Mouse (Mus musculus) left cerebral cortex, postnatal 10 days (tissue): ENCODE results near the gene Yod1. TPM values are rescaled to one million over a fixed set of nuclear protein-coding genes. Genes with fewer than 3 reads are reported as not detected.
A peak's percentile ranks its signal among the peaks of the same experiment; 100 is the strongest.

ENCODE experiments used
- DNase-seq, 2 experiments: peaks; one replicate each; pipeline ENCODE4 v3.0.0; 2021 to 2022; ENCODE audit warnings: low spot score in 2 of 2, mixed read lengths in 1 of 2; ENCODE audit errors: extremely low spot score in 1 of 2
- intact Hi-C: fragments of 180-260 bp; cut with DNase I; formaldehyde crosslinking; loops from one replicate; pipeline ENCODE4 v1.15.1; 2025
- total RNA-seq, 2 experiments: library from RNA; stranded (reverse); gene quantifications; 2 replicates each; pipeline ENCODE4 v1.2.3; 2021

The Yod1 gene
- 10 to 100 TPM; 10.3 to 10.4 TPM for total RNA-seq

DNA sequence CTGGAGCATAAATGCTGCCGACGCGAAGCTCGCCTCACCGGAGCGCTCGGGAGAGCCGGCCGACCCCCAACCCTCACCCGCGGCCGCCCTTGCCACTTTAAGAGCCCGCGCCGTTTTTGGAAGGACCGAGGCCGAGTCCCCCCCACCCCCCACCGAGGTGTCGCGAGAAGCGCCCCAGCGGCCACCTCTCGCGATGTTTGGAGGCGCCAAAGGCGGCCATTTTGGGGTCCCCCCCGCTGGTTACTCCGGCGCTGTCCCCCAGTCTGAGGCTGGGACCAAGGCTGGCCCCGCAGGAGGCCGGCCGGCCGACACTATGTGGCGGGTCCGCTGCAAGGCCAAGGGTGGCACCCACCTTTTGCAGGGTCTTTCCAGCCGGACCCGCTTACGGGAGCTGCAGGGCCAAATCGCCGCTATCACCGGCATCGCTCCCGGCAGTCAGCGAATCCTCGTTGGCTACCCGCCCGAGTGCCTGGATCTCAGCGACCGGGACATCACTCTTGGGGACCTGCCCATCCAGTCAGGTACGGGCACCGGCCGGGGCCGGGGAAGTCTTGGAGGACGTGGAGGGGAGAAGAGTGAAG, at the start of gene Yod1:
TSS of gene Yod1 (plus strand) at position 37 of the 581 bp plus-strand sequence.
- intact Hi-C loops: no loop called here
- peak; percentile 81 to 96 for DNase-seq

DNA sequence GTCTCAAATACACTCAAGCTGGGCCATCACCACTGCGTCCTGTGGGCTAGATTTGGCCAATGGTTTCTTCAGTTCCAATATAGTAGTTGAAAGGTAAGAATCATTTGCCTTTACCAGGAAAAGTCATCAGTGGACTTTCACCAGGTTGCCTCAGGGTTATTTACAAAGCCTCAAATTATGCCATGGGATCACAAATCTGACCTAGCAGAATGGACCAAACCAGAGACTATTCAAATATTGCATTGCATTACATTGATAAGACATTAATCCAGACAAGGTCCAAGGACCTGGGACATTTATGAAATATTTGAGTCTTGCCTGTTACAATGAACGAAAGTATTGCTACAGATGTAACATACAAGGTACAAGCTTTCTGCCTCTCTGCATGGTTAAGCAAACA, 38.6 kb upstream of the Yod1 start:
- no peak for DNase-seq
- intact Hi-C loops: no loop called here

DNA sequence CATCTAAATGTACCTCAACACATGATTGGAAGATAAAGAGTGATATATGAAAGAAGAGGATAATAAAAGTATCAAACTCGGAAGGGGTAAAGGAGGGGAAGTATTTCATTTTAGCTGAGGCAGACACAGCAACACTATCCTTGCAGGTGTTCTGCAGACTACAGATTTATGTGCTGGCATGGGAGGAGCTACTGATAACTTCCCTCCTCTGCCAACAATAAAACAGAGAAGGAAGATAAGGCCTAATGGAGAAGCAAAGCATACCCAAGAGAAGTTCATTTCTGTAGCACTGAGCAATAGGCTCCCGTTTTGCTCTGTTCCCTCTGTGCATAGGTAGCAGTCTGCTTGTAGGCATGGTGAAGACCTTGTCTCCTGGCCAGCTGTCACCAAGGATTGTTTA, 36.1 kb upstream of the Yod1 start:
- DNase-seq: no peak
- intact Hi-C loops: no loop called here

DNA sequence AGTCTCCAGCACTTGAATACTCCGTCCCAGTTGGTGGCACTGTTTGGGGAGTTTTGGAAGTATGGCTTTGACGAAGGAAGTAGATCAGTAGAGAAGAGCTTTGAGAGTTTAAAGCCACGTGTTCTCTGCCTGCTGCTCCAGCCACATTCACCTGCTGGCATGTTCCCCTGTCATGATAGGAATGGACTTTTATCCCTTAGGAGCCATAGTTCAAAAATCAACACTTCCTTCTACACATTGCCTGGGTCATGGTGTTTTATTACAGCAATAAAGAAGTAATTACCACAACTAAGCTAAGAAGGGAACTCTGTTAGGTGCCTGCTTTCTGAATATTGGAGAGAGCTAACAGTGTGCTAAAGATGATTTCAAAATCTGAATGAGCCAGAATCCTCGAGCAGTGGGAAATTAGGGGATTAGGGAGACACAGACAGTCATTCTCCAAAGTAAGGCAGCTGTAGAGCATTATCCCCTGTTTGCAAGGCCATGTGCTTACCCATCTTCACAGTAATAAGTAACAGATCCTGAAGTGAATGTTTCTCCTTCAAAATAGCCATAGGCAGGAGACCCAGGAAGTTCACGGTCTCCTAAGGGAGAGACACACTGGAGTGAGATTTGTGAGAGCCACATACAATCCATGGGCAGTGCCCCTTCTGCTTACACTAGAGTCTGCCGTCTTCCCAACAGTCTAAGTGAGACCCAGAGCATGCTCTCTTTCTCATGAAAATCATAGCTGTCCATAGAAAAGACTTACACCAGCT, 35.3 kb upstream of the Yod1 start:
- DNase-seq: no peak
- intact Hi-C loops: no loop called here

DNA sequence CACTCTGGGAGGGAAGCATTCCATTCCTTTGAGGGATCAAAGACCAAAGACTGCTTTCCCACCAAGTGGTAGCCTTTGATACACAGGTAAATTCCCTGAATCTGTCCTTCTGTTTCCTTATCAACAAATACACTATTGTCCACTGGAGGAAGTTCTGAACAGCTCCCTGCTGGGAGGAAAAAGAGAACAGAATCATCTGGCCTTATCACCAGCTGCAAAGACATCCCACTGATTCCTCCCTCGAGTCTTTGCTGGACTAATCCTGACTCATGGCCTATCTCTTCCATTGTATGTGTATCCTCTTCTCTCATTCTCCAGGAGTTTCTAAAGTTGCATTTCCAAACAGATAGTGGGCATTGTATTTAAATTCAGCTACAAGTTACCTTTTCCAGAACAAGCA, 33.2 kb upstream of the Yod1 start:
- intact Hi-C loops: no loop called here

DNA sequence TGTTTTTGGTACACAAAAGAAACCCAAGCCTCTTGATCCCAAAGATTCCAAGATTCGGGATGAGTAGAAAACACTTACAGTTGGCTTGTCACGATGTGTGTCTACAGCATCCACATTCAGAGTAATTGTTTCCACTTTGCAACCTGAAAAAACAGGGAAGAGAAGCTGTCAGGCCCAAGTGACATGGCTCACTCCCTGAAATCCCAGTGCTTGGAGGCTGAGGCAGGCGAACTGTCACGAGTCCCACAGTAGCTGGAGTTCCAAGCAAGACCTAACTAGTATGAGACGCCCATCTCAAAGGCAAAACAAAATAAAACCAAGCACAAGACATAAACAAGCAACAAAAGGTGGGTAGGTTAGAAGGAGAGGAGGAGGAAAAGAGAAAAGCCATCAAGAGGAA, 18.5 kb upstream of the Yod1 start:
- intact Hi-C loops: no loop called here
- DNase-seq: no peak

More for the DNA sequence above, 33.2 kb upstream of the Yod1 start:
- no peak for DNase-seq

DNA sequence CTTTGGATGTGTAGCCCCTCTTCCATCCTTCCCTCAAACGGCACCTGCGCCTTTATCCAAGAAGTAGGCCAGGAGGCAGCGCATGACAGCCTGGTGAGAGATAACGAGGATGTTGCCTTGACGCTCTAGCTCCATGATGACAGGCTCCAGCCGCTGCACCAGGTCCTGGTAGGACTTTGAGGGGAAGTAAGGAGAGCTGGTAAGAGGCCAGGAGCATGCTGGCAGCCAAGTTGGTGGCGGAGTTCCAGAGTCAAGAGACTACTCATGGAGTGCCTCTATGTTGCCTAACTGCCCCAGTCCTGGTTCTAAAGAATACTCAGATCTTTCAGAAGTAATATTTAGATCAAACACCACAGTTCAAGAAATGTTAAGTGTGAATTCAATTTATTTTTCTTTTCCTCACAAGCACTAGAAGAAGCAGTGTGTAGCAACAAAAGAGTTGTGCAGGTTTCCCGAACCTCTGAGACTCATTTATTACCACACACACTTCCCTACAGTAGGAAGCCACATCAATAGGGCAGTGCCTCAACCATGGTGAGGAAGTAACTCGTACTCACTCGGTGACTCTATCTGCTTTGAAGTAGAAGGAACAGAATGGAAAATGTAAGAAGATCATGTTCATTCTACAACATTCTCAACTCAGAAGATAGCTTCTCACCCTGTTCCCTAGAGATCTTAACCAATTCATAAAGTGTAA, 17.0 kb upstream of the Yod1 start:
- DNase-seq: peak; percentile 28 to 46
- intact Hi-C loops: loop anchor here (5.0 kb wide), 1 partner anchor 352 kb away; no protein-coding TSS in a partner anchor

DNA sequence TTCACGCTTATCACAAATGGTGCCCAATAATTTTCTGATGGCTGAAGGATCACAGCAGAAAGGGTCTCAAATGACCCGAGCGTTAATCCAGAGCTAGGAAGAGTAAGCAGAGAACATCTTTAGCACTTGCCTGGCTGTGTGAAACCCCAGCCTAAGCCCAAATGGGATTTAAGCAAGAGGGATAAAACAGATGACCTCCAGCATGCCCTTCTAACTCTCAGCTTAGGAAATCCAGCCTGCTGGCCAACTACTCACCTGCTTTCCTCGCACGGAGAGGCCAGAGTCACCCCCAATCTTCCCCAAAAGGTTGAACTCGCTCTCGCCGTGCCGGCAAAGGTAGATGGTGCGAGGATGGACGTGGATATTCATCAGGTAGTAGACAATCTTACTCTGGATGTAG, 15.2 kb upstream of the Yod1 start:
- DNase-seq: no peak
- intact Hi-C loops: loop anchor here (5.0 kb wide), 1 partner anchor 350 kb away; no protein-coding TSS in a partner anchor

DNA sequence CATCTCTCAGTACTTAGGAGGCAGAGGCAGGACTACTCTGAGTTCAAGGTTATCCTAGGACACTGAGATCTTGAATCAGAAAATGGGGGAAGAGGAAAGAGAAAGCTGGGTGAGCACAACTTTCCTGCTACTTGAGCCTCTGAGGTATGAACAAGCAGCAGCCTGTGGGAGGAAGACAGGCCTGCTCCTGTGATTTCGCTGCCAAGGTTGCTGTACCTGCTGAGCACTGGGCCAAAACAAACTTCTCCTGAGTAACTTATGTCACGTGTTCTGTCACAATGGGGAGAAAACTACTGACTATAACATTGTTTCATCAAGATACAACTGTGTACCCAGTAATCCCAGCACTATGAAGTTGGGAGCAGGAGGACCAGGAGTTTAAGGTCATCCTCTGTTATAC, 13.5 kb upstream of the Yod1 start:
- intact Hi-C loops: loop anchor here (5.0 kb wide), 1 partner anchor 349 kb away; no protein-coding TSS in a partner anchor
- no peak for DNase-seq

DNA sequence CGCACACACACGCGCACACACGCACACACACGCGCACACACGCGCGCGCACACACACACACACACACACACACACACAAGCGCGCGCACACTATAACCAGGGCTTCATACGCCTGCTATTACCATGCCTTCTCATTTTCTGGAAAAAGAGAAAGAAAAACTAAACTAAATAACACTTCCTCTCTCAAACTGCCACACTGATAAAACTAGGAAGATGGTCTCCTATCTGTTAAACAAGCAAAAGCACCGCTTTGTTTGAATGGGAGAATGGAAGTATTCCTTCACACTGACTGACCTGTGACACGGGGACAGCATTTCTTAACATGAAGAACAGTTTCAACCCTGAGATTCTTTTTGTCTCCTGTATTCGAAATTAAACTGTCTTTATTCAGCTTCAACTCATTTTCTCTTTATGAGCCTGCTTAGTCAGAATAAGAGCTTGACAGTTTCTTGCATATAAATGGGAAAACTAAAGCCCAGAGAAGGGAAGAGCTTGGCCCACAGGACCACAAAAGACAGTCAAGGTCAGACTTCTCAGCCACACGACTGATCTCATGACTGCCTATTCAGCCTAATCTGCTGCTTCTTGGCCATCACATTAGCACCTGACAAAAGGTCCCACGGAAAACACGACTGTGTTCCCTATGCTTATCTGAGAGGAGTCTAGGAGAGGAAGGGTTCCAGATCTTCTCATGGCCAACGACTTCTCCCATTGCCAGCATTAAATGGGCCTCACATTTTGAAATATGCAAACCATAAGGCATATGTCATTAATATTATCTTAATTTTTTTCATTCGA, 6.6 kb upstream of the Yod1 start:
- intact Hi-C loops: no loop called here
- DNase-seq: no peak

DNA sequence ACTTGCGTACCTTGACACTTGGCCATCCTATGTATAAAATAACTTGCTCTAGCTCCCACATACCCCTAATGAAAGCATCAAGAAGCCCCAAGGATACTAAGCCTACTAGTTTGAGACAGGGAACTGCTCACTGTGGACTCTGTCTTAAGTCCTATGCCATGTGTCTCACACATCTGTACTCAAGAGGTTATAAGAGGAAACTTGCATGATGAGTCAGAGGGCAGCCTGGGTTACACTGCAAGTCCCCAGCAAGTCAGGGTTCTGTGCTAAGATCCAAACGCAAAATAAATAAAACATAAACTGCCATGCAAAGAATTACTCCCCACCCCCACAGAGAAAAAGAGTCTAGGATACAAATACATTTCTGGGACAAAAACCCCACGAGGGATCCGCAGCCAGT, 3.1 kb upstream of the Yod1 start:
- intact Hi-C loops: no loop called here

DNA sequence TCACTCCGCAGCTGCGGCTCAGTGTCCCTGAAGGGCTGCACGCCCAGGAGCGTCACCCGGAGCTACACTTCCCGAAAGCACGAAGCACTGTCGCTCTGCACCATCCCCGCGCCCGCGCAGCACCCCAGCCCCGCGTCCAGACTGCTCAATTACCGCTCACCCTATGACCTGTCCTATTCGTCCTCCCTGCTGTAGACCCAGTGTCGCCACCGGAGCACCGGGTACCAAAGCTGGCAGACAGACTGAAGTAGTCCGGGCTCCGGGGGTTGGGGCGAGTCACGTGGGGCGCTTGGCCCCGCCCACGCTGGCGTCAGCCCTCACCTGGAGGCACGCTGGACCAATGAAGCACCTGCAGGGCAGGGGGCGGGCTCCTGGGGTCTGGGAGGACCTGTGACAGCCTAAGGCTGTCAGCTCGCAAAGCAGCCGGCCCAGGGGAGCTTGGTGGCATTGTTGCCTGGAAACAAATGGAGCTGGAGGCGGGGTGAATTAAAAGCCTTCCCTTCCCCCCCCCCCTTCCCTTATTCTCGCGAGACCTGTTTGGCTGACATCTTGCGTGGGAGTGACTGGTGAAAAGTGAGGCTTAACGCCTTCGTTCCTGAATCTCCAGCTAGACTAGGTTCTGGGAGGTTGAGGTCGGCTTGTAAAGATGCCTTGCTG, 1.4 kb upstream of the Yod1 start, which contains the start of gene Gm29427:
TSS of gene Gm29427 (minus strand) at position 239 of the 657 bp plus-strand sequence.
- peak; percentile 89 to 93 for DNase-seq
- intact Hi-C loops: no loop called here

More for the DNA sequence above, 3.1 kb upstream of the Yod1 start:
- DNase-seq: no peak

DNA sequence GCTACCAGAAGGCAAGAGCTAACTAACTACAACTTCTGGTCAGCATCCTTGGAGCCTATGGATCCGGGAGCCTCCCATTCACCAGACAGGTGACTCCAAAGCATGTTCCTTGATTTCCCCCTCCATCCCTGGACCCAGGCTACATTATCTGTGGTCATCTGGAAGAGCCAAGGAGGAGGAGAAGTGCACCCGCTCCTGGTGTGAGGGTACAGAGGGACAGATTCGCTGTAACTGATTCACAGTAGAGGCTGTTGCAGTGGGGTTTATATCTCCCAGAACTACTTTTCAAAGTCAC, 962 bp upstream of the Yod1 start:
- intact Hi-C loops: no loop called here
- DNase-seq: no peak

DNA sequence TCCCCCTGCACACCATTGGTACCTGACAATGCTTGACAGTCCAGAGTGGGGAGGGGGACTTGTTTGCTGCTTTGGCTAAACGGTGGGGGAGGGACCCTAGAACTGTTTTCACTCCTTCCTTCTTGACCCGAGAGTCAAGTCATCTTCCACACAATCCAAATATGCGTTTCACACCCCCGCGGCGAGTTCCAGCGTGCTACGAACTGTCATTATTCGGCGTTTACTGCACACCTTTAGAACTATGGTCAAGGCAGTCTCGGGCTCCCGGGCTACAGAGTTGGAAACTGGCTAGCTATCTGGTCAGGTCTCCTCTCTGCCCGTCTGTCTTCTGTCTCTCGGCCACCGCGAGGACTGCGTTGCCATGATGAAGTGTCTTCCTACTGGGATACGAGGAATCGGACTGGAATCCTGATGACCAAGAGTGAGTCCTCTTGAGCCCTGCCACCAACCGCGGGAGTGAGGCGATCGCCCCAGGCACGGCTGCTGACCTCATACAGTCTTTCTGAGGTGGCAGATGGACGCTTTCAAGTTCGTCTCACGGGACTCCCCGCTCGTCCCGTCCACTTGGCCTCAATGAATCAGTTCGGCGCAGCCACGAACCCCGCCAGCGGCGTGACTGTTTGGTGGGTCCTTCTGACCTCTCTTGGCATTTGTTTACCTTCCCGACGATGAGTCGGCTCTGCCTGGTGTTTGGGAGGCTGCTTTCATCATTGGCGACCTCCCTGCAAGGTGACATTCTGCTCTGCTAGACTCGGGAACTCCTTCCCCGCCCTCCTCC, 425 bp upstream of the Yod1 start:
- peak; percentile 13 to 48 for DNase-seq
- intact Hi-C loops: no loop called here

DNA sequence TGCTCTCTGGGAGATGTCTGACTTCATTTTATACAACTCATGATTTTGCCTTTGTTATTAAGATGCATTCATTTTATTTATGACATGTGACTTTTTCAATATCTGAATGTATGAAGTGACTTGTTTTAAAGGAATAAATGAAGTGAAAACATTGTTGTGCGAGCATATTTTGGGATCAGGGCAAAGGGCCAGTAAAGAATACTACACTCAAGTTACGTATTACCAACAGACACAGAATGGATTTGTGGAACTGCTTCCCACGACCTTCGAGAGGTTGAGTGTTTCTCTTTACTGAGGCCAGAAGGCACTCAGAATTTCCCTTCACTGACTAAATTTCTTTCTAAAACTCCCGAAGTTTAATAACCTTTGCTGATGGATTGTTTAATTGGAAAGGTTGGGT, 7.1 kb downstream of the Yod1 start:
- no peak for DNase-seq
- intact Hi-C loops: no loop called here

DNA sequence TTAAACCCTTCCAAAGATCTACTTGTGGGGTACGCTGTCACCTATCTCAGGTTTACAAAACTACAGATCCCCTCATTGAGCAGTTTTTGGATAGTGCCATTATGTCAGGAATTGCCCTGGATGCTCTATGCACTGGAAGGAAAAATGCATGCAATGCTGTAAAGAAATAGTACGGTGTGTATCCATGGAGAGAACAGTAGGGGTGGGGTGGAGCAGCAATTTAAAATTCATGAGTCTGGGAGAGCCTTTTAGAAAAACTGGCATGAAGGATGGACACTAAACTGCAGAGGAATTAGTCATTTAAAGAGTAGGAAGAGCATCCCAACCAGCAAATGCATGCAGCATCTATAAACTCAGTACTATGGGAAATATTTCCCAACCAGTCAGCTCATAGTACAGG, 9.3 kb downstream of the Yod1 start:
- DNase-seq: no peak
- intact Hi-C loops: no loop called here

DNA sequence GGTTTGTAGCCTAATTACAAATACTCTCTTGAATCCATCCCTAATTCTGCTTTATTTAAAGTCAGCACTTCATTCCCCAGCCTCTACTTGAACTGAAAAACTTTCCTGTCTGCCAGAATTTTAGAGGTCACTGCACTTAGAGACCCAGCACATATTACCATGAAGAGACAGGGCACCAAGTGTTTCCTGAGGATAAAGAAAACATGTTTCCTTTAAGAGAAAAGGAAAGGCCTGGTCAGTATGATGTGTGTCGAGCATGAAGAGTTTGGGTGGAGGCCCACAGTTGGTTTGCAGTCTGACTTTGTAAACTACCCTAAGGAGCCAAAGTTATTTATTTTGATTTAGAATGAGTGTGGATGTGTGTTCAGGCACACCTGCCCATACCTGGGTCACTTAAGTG, 10.9 kb downstream of the Yod1 start:
- DNase-seq: no peak
- intact Hi-C loops: no loop called here

DNA sequence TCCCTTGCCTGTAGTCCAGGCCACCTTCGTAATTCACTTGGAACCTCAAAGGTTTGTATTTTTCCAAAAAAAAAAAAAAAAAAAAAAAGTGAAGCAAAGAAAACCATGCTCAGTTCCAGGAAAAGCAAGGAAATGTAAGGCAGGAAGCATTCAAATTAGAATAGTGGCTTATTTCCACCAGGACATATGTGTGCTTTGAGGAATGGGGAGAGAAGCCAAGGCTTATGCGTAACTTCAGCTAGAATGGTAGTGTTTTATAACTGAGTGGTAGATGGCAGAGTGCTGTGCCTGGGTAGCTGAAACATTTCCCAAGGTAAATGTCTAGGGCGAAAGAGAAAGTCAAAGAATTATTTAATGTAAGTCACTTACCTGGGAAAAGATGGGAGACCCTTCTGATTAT, 11.6 kb downstream of the Yod1 start:
- DNase-seq: no peak
- intact Hi-C loops: no loop called here
